Mouse (Mus musculus) adipose tissue, adult 10 weeks (tissue): ENCODE measurements around the gene Gm5592. TPM values are rescaled to one million over a fixed set of nuclear protein-coding genes. Genes with fewer than 3 reads are reported as not detected.

Source experiments
- polyA plus RNA-seq: library from polyadenylated mRNA; stranded (reverse); fragments of 350-450 nt; fragmentation: Illumina TruSeq; extraction: RNeasy Lipid Tissue Mini Kit (QIAGEN cat#74804); gene quantifications from one replicate; pipeline ENCODE4 v1.2.3, GENCODE M21; 2014; ENCODE audit warnings: low read depth, low replicate concordance

Gene Gm5592
- polyA plus RNA-seq: not detected

DNA sequence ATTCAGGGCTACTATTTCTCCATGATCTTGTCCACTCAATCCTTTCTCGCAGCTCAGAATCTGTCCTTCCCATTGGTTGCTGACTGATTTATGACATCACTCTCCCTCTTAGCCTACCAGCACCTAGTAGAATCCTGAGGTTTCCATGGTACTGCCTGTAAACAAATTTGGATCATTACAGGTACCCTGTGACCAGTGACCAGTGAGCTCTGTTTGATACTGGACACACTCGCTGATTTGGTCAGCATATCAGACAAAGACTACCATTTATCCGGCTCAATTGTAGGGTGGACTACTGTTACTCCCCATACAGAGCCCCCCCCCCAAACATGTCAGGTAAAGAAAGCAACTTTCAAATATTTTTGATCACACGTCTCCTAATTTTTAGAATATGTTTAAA, at the start of gene Gm5592:
Gene Gm5592 (plus strand): TSS at position 301 of the 400 bp plus-strand sequence.

Other genes with a start within 250 kb of the Gm5592 start
- gene 4930433I11Rik, start 166.3 kb upstream of the Gm5592 start, polyA plus RNA-seq: 0.20 TPM
- gene Gm4884, start 121.1 kb upstream of the Gm5592 start, polyA plus RNA-seq: 0.11 TPM
- 12.8 TPM for gene AI987944, start 239.5 kb downstream of the Gm5592 start, polyA plus RNA-seq